Mouse (Mus musculus) left cerebral cortex, adult 9 months (tissue): ENCODE results near the gene Hid1.

Experiments
- DNase-seq, 2 experiments: peaks; one replicate each; pipeline ENCODE4 v3.0.0; 2022; ENCODE audit warnings: low spot score in 2 of 2

Hid1 gene

GRCm38 (mm10) chr11:115336115-115336514 lies 31.4 kb downstream of the Hid1 start:
- DNase-seq = no peak

DNA sequence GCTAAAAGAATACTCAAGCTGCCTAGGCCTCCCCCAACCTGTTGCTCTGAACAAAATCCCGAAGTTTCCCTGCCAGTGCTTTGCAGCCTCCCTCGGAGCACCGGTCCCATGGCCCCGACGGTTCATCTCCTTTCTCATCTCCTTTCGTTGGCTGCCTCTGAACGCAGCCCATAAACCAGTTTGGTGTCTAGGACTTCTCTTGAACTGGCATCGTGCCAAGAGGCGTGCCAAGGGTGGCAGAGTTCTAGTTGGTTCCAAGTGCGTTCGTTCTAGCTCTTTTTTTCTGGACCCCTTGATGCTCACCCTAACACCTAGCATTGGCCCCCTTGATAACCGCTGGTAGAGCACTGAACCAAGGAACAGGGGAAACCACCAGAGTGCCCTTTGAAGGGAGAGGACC lies 32.3 kb downstream of the Hid1 start:
- DNase-seq = no peak

- no peak for DNase-seq
Measured at GRCm38 (mm10) chr11:115334531-115334930, 33.0 kb downstream of the Hid1 start, which contains the start of gene Otop3. TSS of gene Otop3 (plus strand) at chr11:115334731.

GRCm38 (mm10) chr11:115329339-115329738 lies 38.2 kb downstream of the Hid1 start:
- DNase-seq = no peak

GRCm38 (mm10) chr11:115326730-115327129 lies 40.8 kb downstream of the Hid1 start:
- peak in 1 of 2 experiments; percentile 61 for DNase-seq

- no peak for DNase-seq
Measured at GRCm38 (mm10) chr11:115323354-115323753, 44.2 kb downstream of the Hid1 start.

GRCm38 (mm10) chr11:115321906-115322693 lies 45.5 kb downstream of the Hid1 start, which contains the start of gene Ush1g:
TSS of gene Ush1g (minus strand) at chr11:115322041.
- peak in 1 of 2 experiments; percentile 30 for DNase-seq

GRCm38 (mm10) chr11:115319704-115320383 lies 47.7 kb downstream of the Hid1 start:
- no peak for DNase-seq

DNA sequence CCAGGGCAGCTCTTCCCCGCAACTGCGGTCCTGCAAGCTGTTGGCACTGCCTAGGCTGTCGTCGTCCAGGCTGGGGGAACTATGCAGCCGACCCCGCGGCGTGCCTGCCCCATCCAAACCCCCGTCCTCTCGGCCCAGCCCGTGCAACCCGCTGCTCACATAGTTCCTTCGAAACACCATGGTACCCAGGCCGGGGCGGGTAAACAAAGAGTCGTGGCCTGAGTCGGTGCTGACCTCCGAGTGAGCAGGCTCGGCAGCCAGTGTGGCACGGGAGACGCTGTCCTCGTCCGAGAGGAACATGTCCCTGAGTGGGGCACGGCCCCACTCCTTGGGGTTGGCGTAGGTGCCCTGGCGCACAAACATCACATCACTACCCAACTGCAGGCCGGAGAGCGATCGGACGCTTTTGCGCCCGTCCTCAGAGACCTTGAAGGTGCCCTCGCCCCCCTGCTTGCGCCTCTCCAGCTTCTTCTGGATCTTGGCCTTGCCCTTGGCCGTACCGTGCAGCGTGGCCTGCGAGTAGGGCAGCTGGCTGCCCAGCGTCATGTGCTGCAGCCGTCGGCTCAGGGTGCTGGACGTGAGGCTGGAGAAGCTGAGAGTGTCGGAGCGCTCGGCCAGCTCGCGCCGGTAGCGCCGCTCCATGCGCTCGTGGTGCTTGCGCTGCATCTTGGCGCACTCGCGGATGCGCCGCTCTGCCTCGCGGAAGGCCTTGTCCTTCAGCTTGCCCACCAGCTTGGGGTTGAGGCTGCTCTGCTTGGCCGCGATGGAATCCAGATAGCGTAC lies 49.1 kb downstream of the Hid1 start:
- DNase-seq = no peak

- DNase-seq = no peak
Measured at GRCm38 (mm10) chr11:115317204-115317603, 50.4 kb downstream of the Hid1 start.

GRCm38 (mm10) chr11:115314249-115314648 lies 53.3 kb downstream of the Hid1 start:
- DNase-seq = no peak

- DNase-seq = no peak
Measured at GRCm38 (mm10) chr11:115308781-115309180, 58.8 kb downstream of the Hid1 start.

- DNase-seq = no peak
Measured at GRCm38 (mm10) chr11:115306863-115307262, 60.7 kb downstream of the Hid1 start, which contains the start of gene Otop2. TSS of gene Otop2 (plus strand) at chr11:115307163.

DNA sequence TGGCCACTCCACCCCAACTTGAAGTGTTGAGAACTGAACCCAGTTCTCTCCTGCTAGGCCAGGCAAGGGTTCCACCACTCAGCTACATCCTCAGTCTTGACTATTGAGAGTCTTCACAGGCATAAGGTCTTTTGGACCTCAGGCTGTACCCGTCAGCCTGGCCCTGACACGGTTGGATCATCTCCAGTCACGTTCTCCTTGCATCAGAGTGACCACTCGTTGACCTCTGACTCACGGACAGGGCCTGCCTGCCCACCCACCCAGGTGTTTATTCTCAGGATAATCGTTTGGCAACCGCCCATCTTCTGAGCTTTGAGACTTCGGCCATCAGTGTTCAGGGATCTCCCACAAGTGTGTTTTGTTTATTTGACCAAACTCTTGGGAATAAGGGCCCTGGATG lies 64.4 kb downstream of the Hid1 start:
- DNase-seq = no peak

DNA sequence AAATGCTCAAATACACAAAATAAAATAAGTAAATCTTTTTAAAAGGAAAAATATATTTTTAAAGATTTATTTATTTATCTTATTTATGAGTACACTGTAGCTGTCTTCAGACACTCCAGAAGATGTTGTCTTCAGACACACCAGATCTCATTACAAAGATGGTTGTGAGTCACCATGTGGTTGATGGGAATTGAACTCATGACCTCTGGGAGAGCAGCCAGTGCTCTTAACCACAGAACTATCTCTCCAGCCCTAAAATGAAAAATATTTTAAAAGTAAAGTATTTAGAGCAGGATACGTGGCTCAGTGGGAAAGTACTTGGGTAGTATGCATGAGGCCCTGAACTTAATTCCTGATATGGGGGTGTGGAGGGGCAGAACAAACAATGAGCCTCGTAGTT lies 66.2 kb downstream of the Hid1 start:
- DNase-seq = no peak

GRCm38 (mm10) chr11:115300745-115301144 lies 66.8 kb downstream of the Hid1 start:
- no peak for DNase-seq

DNA sequence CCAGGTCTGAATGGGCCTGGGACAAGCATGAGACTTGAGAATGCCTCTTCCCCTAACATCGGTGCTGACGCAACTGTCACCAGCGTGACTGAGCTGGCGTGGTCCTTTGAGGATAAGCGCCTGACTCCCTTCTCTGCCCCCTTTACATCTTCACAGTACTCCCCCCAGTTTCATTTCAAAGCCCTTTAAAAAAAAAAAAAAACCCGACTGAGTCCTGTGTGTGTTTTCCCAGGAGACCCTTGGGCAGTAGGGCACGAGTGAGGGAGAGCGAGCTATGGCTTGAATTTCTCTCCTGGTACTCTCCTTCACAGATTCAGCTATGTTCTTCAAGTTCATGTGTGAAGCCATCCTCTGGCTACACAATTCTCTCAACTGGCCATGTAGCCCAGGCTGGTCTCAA lies 69.4 kb downstream of the Hid1 start:
- DNase-seq = no peak
